Mouse (Mus musculus) fibroblast of lung, adult 2 months (primary cell): ENCODE results near the gene Snx30.

Source experiments
- DNase-seq: peaks from one replicate; pipeline ENCODE4 v3.0.0-alpha.2; 2011; ENCODE audit warnings: low read depth

Snx30 gene

GRCm38 (mm10) chr4:59907657-59908230 is 102.1 kb downstream of the Snx30 start:
- DNase-seq = peak; percentile 32

- DNase-seq = no peak
Measured at GRCm38 (mm10) chr4:59908785-59909184, 103.1 kb downstream of the Snx30 start.

GRCm38 (mm10) chr4:59914608-59915403 is 109.2 kb downstream of the Snx30 start, which contains the start of gene Slc46a2:
Slc46a2 (minus strand) TSS chr4:59915056.
- no peak for DNase-seq

- no peak for DNase-seq
Measured at GRCm38 (mm10) chr4:59917966-59918365, 112.3 kb downstream of the Snx30 start.

GRCm38 (mm10) chr4:59925082-59925481 is 119.4 kb downstream of the Snx30 start:
- no peak for DNase-seq

- DNase-seq = no peak
Measured at GRCm38 (mm10) chr4:59927666-59928065, 122.0 kb downstream of the Snx30 start.

GRCm38 (mm10) chr4:59928347-59928746 is 122.7 kb downstream of the Snx30 start:
- DNase-seq = peak; percentile 60

GRCm38 (mm10) chr4:59932505-59933281 is 127.1 kb downstream of the Snx30 start:
- DNase-seq = no peak

GRCm38 (mm10) chr4:59937543-59937942 is 131.9 kb downstream of the Snx30 start:
- no peak for DNase-seq
